Mouse (Mus musculus) limb, embryonic 14.5 days (tissue): ENCODE results near the gene Riox2. TPM values are rescaled to one million over a fixed set of nuclear protein-coding genes. Genes with fewer than 3 reads are reported as not detected.
"Not testable (repeated sequence)": the region's sequence is repeated elsewhere in the genome, so short reads cannot be mapped to it uniquely, and the experiment has no call there.

Source experiments
- ATAC-seq: fragments of 200-750 bp; cut with Nextera tagmentation; 2 replicates; pipeline ENCODE4 v1.8.0; 2017; ENCODE audit warnings: low read depth, moderate number of reproducible peaks, moderate TSS enrichment; ENCODE audit not compliant: low FRiP score
- DNase-seq: peaks from one replicate; pipeline ENCODE4 v3.0.0-alpha.2; 2015; ENCODE audit warnings: low spot score
- H3K27ac ChIP-seq: fragments of 300-500 bp; sonication (generic); replicated peaks from 2 replicates; pipeline ENCODE4 v1.5.1; 2014; ENCODE audit warnings: low read depth, mild to moderate bottlenecking, low read length, moderate library complexity, mixed read lengths
- H3K27me3 ChIP-seq: fragments of 300-500 bp; sonication (generic); 2 replicates; pipeline ENCODE4 v1.6.1; 2014; ENCODE audit warnings: low read length, mixed read lengths; ENCODE audit not compliant: control insufficient read depth, insufficient read depth
- H3K36me3 ChIP-seq: fragments of 300-500 bp; sonication (generic); 2 replicates; pipeline ENCODE4 v1.6.1; 2014; ENCODE audit warnings: mild to moderate bottlenecking, low read length, moderate library complexity, mixed read lengths; ENCODE audit not compliant: control insufficient read depth, insufficient read depth
- H3K4me1 ChIP-seq: fragments of 300-500 bp; sonication (generic); 2 replicates; pipeline ENCODE4 v1.6.1; 2014; ENCODE audit warnings: antibody characterized with exemption, low read length, mixed read lengths; ENCODE audit not compliant: control insufficient read depth, insufficient read depth
- H3K4me2 ChIP-seq: fragments of 300-500 bp; sonication (generic); replicated peaks from 2 replicates; pipeline ENCODE4 v1.6.1; 2014; ENCODE audit warnings: low read depth, mild to moderate bottlenecking, low read length, moderate library complexity; ENCODE audit not compliant: severe bottlenecking
- H3K4me3 ChIP-seq: fragments of 300-500 bp; sonication (generic); replicated peaks from 2 replicates; pipeline ENCODE4 v1.5.1; 2014; ENCODE audit warnings: low read length
- H3K9ac ChIP-seq: fragments of 300-500 bp; sonication (generic); 2 replicates; pipeline ENCODE4 v1.6.1; 2014; ENCODE audit warnings: mild to moderate bottlenecking, low read depth, low read length, moderate library complexity; ENCODE audit not compliant: severe bottlenecking
- H3K9me3 ChIP-seq: fragments of 300-500 bp; sonication (generic); 2 replicates; pipeline ENCODE4 v1.6.1; 2016; ENCODE audit warnings: low read length; ENCODE audit not compliant: control insufficient read depth
- POLR2A ChIP-seq: fragments of 200-500 bp; IDR thresholded peaks from 2 replicates; pipeline ENCODE4 v1.8.0; 2012; ENCODE audit warnings: inconsistent platforms, mild to moderate bottlenecking, moderate library complexity, borderline replicate concordance; ENCODE audit not compliant: insufficient read depth, insufficient read length; ENCODE audit errors: extremely low read depth
- WGBS: fragments of 180-500 bp; shearing (Covaris S2); extraction: QIAGEN DNeasy Blood & Tissue Kit; methylation state at CpG from one replicate; pipeline ENCODE4 v1.1.7; 2014; 5-methylcytosine and 5-hydroxymethylcytosine counted together
- polyA plus RNA-seq, 2 experiments: library from polyadenylated mRNA; depleted of rRNA in 1 of 2; stranded (reverse) in 1 of 2; unstranded in 1 of 2; fragments of >200 nt; fragmentation: Nextera tagmentation in 1 of 2; extraction: Ambion mirVana in 1 of 2; gene quantifications; 2 replicates each; pipeline versions ENCODE4 v1.2.1 to v1.2.3; 2012 to 2014

The Riox2 gene
- polyA plus RNA-seq, 2 experiments, result 18.3 to 30.4 TPM

DNA sequence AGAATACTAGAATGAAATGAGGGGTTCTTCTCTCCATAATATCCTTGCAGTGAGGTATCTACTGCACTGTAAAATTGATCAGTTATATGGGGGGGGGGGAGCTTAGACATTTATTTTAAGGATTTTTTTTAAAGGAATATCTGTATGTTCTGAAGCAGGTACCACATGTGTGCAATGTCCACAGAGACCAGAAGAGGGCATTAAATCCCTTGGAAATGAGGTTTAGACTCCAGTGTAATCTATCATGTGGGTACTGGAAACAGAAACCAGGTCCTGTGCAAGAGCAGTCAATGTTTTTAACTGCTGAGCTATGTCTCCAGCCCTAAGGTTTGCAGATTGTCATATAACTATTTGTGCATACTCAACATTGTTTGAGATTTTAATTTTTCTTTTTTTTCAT, 22.5 kb upstream of the Riox2 start:
- TF ChIP-seq POLR2A, result no peak
- no peaks in the 10 kb centered on the region for H3K36me3 ChIP-seq

DNA sequence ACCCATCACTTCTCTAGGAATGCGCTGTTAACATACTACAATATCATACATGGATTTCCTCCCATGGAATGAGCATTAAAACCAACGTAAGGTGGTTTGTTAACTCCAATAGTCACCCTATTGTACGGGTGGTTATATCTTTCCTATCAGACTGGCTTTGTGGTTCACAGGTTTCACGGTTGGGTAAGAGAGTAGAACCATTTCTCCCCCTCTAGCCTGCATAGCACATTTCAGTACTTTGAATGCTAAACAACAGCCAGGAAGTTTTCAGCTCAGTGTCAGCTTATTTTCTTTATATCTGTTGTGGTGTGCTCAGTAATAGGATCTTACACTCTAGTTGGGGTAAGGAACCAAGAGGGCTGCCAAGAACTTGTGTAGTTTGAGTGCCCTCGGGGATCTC, 19.8 kb upstream of the Riox2 start:
- ATAC-seq (no peak), DNase-seq (no peak)
- WGBS, result 83% methylated on average over 5 of the region's 5 CpGs
- Histone ChIP-seq H3K27ac (no peak overlapping the region), H3K9ac (no peak overlapping the region), H3K4me2 (no peak overlapping the region), H3K36me3 (no peaks in the 10 kb centered on the region), H3K4me1 (no peaks in the 10 kb centered on the region), H3K27me3 (no peaks in the 10 kb centered on the region), H3K9me3 (no peaks in the 10 kb centered on the region), H3K4me3 (no peak overlapping the region)
- TF ChIP-seq POLR2A, result no peak

More for the DNA sequence above, 22.5 kb upstream of the Riox2 start:
- ATAC-seq, result no peak
- Histone ChIP-seq H3K27ac (no peak overlapping the region), H3K4me2 (no peak overlapping the region), H3K4me1 (no peaks in the 10 kb centered on the region), H3K27me3 (no peaks in the 10 kb centered on the region), H3K9me3 (no peaks in the 10 kb centered on the region), H3K4me3 (no peak overlapping the region), H3K9ac (no peak overlapping the region)
- DNase-seq, result no peak

DNA sequence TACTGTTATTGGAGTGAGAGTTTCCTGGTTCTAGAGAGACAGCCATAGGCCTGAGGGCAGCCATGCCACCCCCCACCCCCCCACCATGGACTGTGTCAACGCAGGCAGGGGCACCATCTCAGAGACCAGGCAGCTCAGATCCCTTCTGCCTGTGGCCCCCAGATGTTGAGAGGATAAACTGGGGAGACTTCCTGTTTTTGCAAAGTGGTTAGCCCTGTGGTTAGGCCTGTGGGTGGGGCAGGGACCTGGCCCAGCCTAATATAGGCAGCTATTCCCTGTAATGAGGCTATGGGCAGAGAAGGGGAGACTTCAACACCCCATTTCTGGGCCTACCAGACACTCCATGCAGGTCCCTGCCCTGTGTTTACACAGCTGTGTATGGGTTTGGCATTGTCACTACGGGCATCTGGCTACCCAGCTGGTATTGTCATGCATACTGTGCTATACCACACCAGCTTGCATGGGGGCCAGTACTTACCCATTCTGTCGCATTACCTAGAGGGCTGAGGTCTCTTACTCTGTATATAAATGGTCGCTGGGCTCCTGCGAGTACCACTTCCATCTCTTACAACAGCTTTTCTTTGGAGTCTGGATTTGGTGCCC, 12.2 kb upstream of the Riox2 start:
- H3K27me3 ChIP-seq, H3K4me3 ChIP-seq, DNase-seq, H3K9me3 ChIP-seq, H3K9ac ChIP-seq, H3K4me2 ChIP-seq, H3K4me1 ChIP-seq, ATAC-seq, H3K36me3 ChIP-seq, H3K27ac ChIP-seq: not testable (repeated sequence)
- WGBS, result 80% methylated on average over 3 of the region's 5 CpGs

DNA sequence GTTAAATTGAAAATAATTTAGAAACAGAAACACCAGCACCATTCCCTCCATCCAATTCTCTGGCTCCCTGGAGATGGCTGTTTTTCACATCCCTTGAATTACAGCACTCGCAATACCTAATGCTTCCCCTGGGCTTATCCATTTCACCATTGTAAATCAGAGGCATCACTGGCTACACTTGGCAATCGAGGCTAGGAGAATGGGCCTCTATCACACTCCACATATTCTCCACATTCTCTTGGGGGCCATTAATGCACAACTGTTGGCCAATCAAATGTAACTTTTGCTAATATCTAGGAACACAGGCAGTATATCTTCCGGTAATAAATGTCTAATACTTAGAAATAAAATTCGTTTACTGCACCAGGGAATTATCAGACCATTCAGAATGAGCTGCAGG, 8.0 kb upstream of the Riox2 start:
- ATAC-seq (peak; percentile 57; the same call in 1 of the 2 replicates), DNase-seq (peak; percentile 43)
- no peaks in the 10 kb centered on the region; the same call in 1 of the 2 replicates for H3K9me3 ChIP-seq
- 53% methylated on average over 4 of the region's 4 CpGs for WGBS
- H3K36me3 ChIP-seq, result no peaks in the 10 kb centered on the region
- H3K27me3 ChIP-seq, result no peaks in the 10 kb centered on the region
- no peak for TF ChIP-seq POLR2A
- H3K4me2 ChIP-seq, result no peak overlapping the region
- no peak overlapping the region for H3K9ac ChIP-seq
- no peak overlapping the region for H3K27ac ChIP-seq
- H3K4me3 ChIP-seq, result no peak overlapping the region
- no peaks in the 10 kb centered on the region for H3K4me1 ChIP-seq

DNA sequence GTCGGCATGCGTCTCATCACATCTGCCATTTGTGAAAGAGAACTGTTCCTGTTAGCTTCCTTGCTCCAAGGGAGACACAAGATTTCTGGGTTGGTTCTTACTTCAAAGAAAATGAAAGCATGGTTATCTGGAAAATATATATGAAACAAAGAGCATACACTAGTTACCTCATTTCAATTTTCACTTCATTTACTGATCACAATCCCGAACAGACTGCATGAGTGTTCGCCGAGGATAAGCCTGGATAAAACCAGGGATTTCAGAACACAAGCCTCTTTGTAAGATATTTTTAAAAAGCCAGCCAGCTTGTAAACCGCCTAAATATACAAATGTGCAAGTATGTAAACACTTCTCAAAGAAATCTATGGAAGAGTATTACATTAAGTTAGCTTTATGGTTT, 7.6 kb upstream of the Riox2 start:
- Histone ChIP-seq H3K9me3 (no peaks in the 10 kb centered on the region; the same call in 1 of the 2 replicates), H3K36me3 (no peaks in the 10 kb centered on the region), H3K4me1 (no peaks in the 10 kb centered on the region), H3K27ac (no peak overlapping the region), H3K9ac (no peak overlapping the region), H3K27me3 (no peaks in the 10 kb centered on the region), H3K4me2 (no peak overlapping the region), H3K4me3 (no peak overlapping the region)
- 70% methylated on average over 6 of the region's 6 CpGs for WGBS
- ATAC-seq (no peak), DNase-seq (no peak)
- TF ChIP-seq POLR2A, result no peak

DNA sequence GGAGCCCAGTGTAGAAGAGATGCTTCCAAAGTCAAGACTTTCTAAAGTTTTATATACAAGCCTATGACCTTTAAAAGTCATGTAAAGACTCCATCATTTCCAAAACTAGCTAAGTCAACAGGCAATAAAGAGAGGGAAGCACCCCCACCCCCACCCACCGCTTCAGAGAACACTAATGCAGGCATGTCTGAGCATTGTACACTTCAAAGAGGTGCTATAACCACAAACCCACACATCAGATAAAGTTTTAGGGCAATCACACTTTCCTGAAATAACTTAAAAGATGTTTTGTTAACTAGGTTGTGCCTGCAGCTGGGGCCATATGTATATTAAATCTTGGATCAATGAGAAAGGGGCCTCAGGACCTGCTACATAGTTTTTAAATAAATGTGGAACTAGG, 1.7 kb upstream of the Riox2 start:
- DNase-seq, result no peak
- TF ChIP-seq POLR2A, result no peak
- H3K9ac ChIP-seq, result no peak overlapping the region
- no peak overlapping the region for H3K4me3 ChIP-seq
- no peaks in the 10 kb centered on the region for H3K27me3 ChIP-seq
- H3K36me3 ChIP-seq, result no peaks in the 10 kb centered on the region
- H3K27ac ChIP-seq, result no peak overlapping the region
- no peaks in the 10 kb centered on the region; the same call in 1 of the 2 replicates for H3K9me3 ChIP-seq
- WGBS, result 67% methylated on average over 1 of the region's 1 CpGs
- H3K4me2 ChIP-seq, result no peak overlapping the region
- ATAC-seq, result no peak
- no peaks in the 10 kb centered on the region for H3K4me1 ChIP-seq
